Mouse (Mus musculus): ENCODE measurements at regions not wholly inside any gene's neighbourhood (a gene's known extent, or its start where the extent isn't known, plus 50 kb on each side); places are given as distances from the start of the nearest gene placed in this dataset.

DNA sequence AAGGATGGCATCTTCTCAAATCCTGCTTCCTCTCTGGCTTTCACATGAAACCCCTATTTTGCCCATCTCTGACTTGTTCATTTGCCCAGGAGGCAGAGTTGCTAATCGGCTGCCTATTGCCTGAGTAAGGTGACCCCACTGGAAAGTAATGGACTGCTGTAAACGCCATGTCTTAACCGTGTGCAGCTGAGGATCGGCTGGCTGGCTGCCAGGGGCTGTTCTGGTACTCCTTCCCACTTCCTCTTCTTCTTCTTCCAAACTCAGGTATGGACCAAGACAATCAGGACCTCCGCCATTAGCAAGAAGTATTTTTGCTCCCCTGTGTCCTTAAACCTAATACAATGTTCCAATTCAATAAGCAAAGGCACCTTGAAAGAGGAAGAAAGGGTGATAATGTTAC lies 177.6 kb upstream of the Spaca1 start:
- DNase-seq: no peak

DNA sequence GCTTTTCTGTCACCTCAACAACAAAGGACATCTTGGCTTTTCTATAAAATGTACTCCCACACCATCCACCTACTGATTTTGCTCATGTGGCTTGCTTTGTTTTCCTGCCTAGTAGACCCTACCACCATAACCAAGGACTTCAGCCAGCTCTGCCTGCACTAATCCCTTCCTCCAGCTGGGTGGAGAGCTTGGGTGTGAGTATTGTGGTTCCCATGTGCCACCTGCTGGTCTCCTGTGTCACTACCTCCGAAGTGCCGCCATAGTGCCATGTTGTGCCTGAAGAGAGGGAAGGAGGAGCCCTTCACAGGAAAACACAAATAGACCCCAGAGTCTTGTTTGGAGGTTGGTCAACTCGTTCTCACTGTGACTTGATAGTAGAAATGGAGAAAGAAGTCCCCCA lies 181.3 kb upstream of the Spaca1 start:
- peak; percentile 78 to 81 for DNase-seq

- DNase-seq: peak; percentile 71 to 76
These were observed 184.2 kb upstream of the Spaca1 start for GRCm38 (mm10) chr4:34234204-34234603.

GRCm38 (mm10) chr4:34234645-34235044 lies 184.7 kb upstream of the Spaca1 start:
- DNase-seq: peak; percentile 16 to 33

DNA sequence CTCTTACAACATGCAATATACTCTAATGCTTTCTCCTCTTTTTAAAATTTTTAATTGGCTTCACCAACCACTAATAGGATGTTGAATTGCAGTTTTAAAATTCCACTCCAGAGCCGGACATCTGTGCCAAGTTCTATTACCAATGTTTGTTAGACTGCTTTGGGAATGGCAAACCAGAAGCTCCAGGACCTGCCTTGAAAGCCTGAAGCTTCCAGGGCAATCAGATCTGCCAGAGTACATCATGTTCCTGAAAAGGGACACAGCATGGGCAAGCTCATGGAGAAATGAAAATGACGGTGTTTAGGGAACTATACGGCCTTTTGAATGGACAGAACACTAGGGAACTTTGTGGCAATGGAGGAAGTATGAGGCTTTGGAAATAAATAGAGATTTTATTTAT lies 187.8 kb upstream of the Spaca1 start:
- DNase-seq: no peak

GRCm38 (mm10) chr4:34239624-34240023 lies 189.6 kb upstream of the Spaca1 start:
- no peak for DNase-seq

GRCm38 (mm10) chr4:34241060-34241571 lies 191.1 kb upstream of the Spaca1 start:
- DNase-seq: no peak

- DNase-seq: no peak
These were observed 191.7 kb upstream of the Spaca1 start for GRCm38 (mm10) chr4:34241673-34242072.

GRCm38 (mm10) chr4:34259444-34259843 lies 209.5 kb upstream of the Spaca1 start:
- DNase-seq: no peak

- no peak for DNase-seq
These were observed 210.5 kb upstream of the Spaca1 start for GRCm38 (mm10) chr4:34260468-34260867.

- no peak for DNase-seq
These were observed 211.8 kb upstream of the Spaca1 start for GRCm38 (mm10) chr4:34261809-34262208.

DNA sequence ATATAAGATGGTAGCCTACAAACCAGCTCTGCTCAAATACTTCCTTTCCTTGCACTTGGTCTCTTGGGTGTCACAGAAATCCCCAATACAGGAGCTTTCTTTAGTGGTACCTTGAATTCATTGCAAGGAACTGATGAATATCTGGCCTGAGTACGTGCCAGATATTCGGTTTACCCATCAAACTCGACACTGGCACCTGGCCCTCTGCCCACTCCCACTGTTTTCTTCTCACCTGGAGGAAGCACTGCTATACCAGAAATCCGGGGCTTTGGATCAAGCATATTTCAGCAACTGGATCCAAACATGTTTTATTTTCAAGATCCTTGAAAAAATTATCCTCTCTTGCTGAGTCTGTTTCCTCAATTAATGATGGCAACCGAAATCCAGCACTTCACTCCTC lies 214.4 kb upstream of the Spaca1 start:
- DNase-seq: no peak

GRCm38 (mm10) chr4:34274316-34274715 lies 224.3 kb upstream of the Spaca1 start:
- no peak for DNase-seq

GRCm38 (mm10) chr4:34275372-34275771 lies 225.4 kb upstream of the Spaca1 start:
- no peak for DNase-seq

DNA sequence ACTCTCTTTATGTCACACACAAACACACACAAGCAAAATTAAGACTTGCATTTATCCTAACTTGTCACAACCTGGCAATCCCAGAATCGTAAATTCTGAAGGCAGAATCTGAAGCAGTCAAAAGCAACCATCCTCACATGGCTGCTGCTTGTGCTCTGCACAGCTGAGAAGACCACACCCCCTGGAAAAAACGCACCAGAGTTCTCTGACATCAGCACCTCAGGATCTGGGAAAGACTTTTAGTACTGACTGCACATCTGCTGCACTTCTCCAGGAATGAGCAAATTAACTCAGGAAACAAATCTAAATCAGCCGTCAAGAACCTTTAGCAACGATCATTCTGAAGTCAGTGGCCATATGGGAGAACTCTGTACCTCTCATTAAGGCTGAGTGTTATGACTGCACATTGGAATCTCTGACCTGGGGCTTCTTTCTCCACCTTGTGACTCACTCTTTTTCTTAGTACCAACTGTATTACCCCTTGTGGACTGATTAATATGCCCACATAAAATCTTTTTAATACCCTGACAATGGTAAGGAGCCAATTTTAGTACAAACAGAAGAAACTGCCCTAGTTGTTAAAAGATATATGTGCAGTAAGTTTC lies 248.1 kb upstream of the Akirin2 start:
- no peak for DNase-seq

- no peak for DNase-seq
These were observed 241.7 kb upstream of the Akirin2 start for GRCm38 (mm10) chr4:34308921-34309563.

GRCm38 (mm10) chr4:34310061-34310642 lies 240.6 kb upstream of the Akirin2 start:
- peak in 1 of 2 experiments; percentile 7 for DNase-seq

DNA sequence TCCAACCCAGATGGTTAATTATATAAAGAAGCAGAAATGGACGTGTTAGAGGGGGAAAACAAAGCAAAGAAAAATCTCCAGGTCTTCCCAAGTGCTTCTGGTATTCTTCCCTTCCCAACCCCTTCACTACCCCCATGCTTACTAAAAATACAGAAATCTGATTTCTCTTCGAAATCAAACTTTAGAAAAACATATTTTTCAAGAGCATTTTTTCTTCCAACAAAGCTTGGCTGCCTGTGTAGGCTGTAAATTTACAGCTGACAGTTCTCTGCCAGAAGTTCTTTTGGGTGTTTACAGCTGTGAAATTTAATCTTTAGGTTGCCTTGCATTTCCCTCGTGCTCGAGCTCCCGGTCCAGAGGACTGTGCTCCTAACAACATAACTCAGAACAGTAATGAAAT lies 234.9 kb upstream of the Akirin2 start:
- DNase-seq: peak; percentile 12 to 17

GRCm38 (mm10) chr4:34322841-34323240 lies 227.9 kb upstream of the Akirin2 start:
- DNase-seq: no peak

- no peak for DNase-seq
These were observed 222.5 kb upstream of the Akirin2 start for GRCm38 (mm10) chr4:34328151-34328785.

DNA sequence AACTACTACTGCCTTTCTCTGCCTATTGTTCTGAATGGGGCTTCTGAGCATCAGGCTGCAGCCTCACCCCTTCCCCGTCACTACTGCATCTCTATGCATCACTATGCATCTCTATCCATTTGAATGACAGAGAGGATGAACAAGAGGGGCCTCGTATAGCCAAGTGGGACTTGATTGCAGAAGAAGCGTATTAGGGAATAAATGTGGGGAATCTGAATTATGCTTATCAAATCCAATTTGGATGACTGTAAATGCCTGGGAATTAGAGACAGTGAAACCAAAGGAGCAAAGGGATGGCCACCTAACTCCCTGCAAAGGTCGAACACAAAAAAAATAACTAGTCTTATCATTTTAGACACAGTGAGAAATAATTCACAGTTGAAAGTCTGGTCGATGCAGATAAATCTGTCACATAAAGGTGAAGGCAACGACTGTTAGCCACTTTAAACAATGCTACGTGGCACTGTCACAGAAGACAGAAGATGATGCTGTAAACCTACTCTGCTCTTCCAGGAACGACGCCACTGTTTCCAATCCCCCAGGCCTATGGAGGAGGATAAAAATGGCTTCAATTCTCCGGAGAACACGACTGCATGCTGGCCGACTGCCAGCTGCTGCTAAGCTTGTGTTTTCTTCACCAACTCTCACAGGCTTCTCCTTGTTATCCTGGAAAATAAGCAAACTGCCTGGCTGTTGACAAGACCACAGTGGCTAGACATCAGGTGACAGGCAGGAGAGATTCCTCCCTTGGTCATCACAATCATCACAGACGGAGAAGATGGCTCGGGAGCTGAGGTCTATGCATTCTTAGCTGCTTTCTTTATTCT lies 213.6 kb upstream of the Akirin2 start:
- DNase-seq: peak; percentile 48 to 49

DNA sequence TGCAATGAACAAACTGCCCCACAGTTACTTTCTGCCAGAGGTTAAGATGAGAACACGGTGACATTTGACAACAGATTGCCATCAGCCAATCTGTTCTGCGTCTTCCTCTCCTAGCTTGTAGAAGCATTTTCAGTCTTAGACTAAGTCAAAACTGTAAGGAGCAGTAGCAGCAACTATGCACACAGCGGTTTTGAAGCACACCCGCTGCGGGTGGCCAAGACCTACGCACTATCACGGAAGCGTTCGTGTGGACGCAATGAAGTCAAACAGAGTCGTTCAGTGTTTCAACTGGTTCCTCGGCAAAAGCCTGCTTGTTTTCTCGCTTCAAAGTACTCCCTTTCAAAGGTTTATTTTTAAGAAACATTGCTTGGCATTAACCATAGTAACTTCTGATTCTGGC lies 212.9 kb upstream of the Akirin2 start:
- no peak for DNase-seq

DNA sequence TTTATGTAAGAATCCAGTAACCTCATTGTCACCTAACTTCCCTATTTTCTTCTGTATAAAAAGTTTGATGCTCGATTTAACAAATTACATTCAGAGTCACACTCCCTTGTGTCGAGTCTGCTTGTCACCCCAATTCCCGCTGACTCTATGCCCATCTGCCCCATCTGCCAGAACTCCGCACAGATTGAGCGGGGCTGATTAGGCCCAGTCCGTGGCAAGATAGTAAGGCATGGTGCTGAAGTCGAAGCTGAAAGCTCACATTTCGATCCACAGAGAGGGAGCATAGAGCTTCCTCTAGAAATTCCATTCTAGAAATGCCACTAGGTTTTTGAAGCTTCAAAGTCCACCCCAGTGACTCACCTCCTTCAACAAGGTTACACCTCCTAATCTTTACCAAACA lies 210.7 kb upstream of the Akirin2 start:
- no peak for DNase-seq

Measured in kidney, postnatal 4 days (tissue).